Mouse (Mus musculus) megakaryocyte, adult 5-6 weeks (primary cell): ENCODE data around the gene Fbxl15. TPM values are rescaled to one million over a fixed set of nuclear protein-coding genes. Genes with fewer than 3 reads are reported as not detected.

ENCODE experiments used
- total RNA-seq, 2 experiments: library from RNA; stranded (forward) in 1 of 2; stranded (reverse) in 1 of 2; fragments of 153-499, 151-499 nt in 1 of 2; fragments of 221-1000, 200-1000 nt in 1 of 2; gene quantifications; 2 replicates each; pipeline versions ENCODE4 v1.2.3 to v1.2.4; 2015 to 2017

Gene Fbxl15
- total RNA-seq, 2 experiments from 2014 or later = 1.8 to 2.1 TPM

Other genes with a start within 250 kb of the Fbxl15 start
- not detected in 2 replicates for gene Elovl3, start 196.3 kb upstream of the Fbxl15 start, total RNA-seq (2015)
- not detected in 2 replicates for gene Elovl3, start 196.3 kb upstream of the Fbxl15 start, total RNA-seq (2017)
- gene Pitx3, start 179.9 kb upstream of the Fbxl15 start, total RNA-seq (2015) = not detected in 2 replicates
- not detected in 2 replicates for gene Pitx3, start 179.9 kb upstream of the Fbxl15 start, total RNA-seq (2017)
- gene Gbf1, start 175.7 kb upstream of the Fbxl15 start, total RNA-seq (2015) = 28.2 and 36.0 TPM in 2 replicates
- gene Gbf1, start 175.7 kb upstream of the Fbxl15 start, total RNA-seq (2017) = 27.0 and 38.8 TPM in 2 replicates
- 8.1 and 10.0 TPM in 2 replicates for gene Nfkb2, start 23.9 kb upstream of the Fbxl15 start, total RNA-seq (2015)
- gene Nfkb2, start 23.9 kb upstream of the Fbxl15 start, total RNA-seq (2017) = 14.6 and 20.3 TPM in 2 replicates
- 0.11 and 0.36 TPM in 2 replicates for gene Psd, start 1.0 kb upstream of the Fbxl15 start, total RNA-seq (2015)
- gene Psd, start 1.0 kb upstream of the Fbxl15 start, total RNA-seq (2017) = not detected in 2 replicates
- gene Cuedc2, start 10.5 kb downstream of the Fbxl15 start, total RNA-seq (2015) = 31.3 and 33.1 TPM in 2 replicates
- 108 and 114 TPM in 2 replicates for gene Cuedc2, start 10.5 kb downstream of the Fbxl15 start, total RNA-seq (2017)
- 17.2 and 18.1 TPM in 2 replicates for gene Mfsd13a, start 12.9 kb downstream of the Fbxl15 start, total RNA-seq (2015)
- gene Mfsd13a, start 12.9 kb downstream of the Fbxl15 start, total RNA-seq (2017) = 8.1 and 11.7 TPM in 2 replicates
- 0.18 TPM in 1 of 2 replicates, not detected in the other for gene 2310034G01Rik, start 22.1 kb downstream of the Fbxl15 start, total RNA-seq (2015)
- 0.48 and 0.53 TPM in 2 replicates for gene 2310034G01Rik, start 22.1 kb downstream of the Fbxl15 start, total RNA-seq (2017)
- gene Actr1a, start 67.6 kb downstream of the Fbxl15 start, total RNA-seq (2015) = 52.7 and 59.6 TPM in 2 replicates
- 98.0 and 106 TPM in 2 replicates for gene Actr1a, start 67.6 kb downstream of the Fbxl15 start, total RNA-seq (2017)
- 6.4 and 6.9 TPM in 2 replicates for gene Sufu, start 68.7 kb downstream of the Fbxl15 start, total RNA-seq (2015)
- 3.0 and 5.5 TPM in 2 replicates for gene Sufu, start 68.7 kb downstream of the Fbxl15 start, total RNA-seq (2017)
- 14.1 and 18.2 TPM in 2 replicates for gene Trim8, start 173.5 kb downstream of the Fbxl15 start, total RNA-seq (2015)
- 18.0 and 20.1 TPM in 2 replicates for gene Trim8, start 173.5 kb downstream of the Fbxl15 start, total RNA-seq (2017)
- gene Arl3, start 245.0 kb downstream of the Fbxl15 start, total RNA-seq (2015) = 13.5 and 15.7 TPM in 2 replicates
- 13.2 and 21.6 TPM in 2 replicates for gene Arl3, start 245.0 kb downstream of the Fbxl15 start, total RNA-seq (2017)
- gene Sfxn2, start 245.2 kb downstream of the Fbxl15 start, total RNA-seq (2015) = 5.2 and 6.6 TPM in 2 replicates
- 7.7 and 9.6 TPM in 2 replicates for gene Sfxn2, start 245.2 kb downstream of the Fbxl15 start, total RNA-seq (2017)